ENCODE assay signal across 26 mouse cellular contexts in the genomic region with DNA sequence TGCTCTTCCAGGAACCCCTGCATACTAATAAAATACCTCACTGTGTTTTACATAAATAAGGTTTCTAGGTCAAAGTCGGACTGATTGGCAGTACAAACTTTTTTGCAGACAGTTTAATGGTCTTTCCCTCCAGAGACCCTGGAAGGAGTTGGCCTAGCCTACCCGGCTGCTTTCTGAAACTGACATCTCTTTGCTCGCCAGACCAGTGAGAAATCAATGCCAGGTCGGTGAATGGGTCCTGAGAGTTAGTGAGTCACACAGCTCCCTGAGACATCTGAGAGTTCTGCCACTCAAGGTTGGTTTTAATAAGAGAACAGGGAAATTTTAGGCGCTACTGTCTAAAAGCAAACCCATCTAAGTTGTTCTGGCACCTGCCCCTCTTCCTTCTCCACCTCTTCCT. TPM values are rescaled to one million over a fixed set of nuclear protein-coding genes. Genes with fewer than 3 reads are reported as not detected.
DNase-seq lines count a peak whose midpoint lies in the region; ATAC-seq and TF ChIP-seq lines count a peak whose summit lies in the region.
"Had no signal": no experiment of that assay in that cellular context is flagged by ENCODE, and none has a peak within 500 bp of the region (broad histone marks: within the 10 kb centered on the region; RNA-seq: fewer than 3 reads in every experiment).

No protein-coding gene starts in this region.

- peak overlapping the region; percentile 50; the same call in 1 of the 2 replicates for H3K27ac ChIP-seq in intestine, embryonic 16.5 days (ENCODE audit: low read length)
- H3K27ac ChIP-seq: embryonic facial prominence, embryonic 10.5 days; embryonic facial prominence, embryonic 15.5 days; hindbrain, embryonic 13.5 days; limb, embryonic 12.5 days; liver, embryonic 15.5 days; lung, embryonic 15.5 days; midbrain, embryonic 13.5 days; neural tube, embryonic 13.5 days had no signal

- no peaks in the 10 kb centered on the region for H3K9me3 ChIP-seq in E14TG2a.4 (ENCODE audit: low read length)
- H3K9me3 ChIP-seq in intestine, embryonic 16.5 days (ENCODE audit: control insufficient read depth, low read length): no peaks in the 10 kb centered on the region
- H3K9me3 ChIP-seq: embryonic facial prominence, embryonic 10.5 days; embryonic facial prominence, embryonic 15.5 days; hindbrain, embryonic 13.5 days; limb, embryonic 12.5 days; liver, embryonic 15.5 days; lung, embryonic 15.5 days; midbrain, embryonic 13.5 days; neural tube, embryonic 13.5 days had no signal

- no peaks in the 10 kb centered on the region for H3K36me3 ChIP-seq in E14TG2a.4 (ENCODE audit: insufficient read depth, low read length)
- H3K36me3 ChIP-seq in intestine, embryonic 16.5 days (ENCODE audit: control insufficient read depth, insufficient read depth, low read length): no peaks in the 10 kb centered on the region
- H3K36me3 ChIP-seq: embryonic facial prominence, embryonic 10.5 days; embryonic facial prominence, embryonic 15.5 days; hindbrain, embryonic 13.5 days; limb, embryonic 12.5 days; liver, embryonic 15.5 days; lung, embryonic 15.5 days; midbrain, embryonic 13.5 days; neural tube, embryonic 13.5 days had no signal

- no peaks in the 10 kb centered on the region for H3K27me3 ChIP-seq in E14TG2a.4 (ENCODE audit: insufficient read depth, low read length)
- no peaks in the 10 kb centered on the region for H3K27me3 ChIP-seq in intestine, embryonic 16.5 days (replicated peaks; ENCODE audit: control insufficient read depth, insufficient read depth, low read length)
- H3K27me3 ChIP-seq: embryonic facial prominence, embryonic 15.5 days; hindbrain, embryonic 13.5 days; limb, embryonic 12.5 days; liver, embryonic 15.5 days; lung, embryonic 15.5 days; midbrain, embryonic 13.5 days; neural tube, embryonic 13.5 days had no signal

- H3K4me2 ChIP-seq in intestine, embryonic 16.5 days (ENCODE audit: low read depth, low read length): no peak overlapping the region
- H3K4me2 ChIP-seq: embryonic facial prominence, embryonic 15.5 days; heart, embryonic 11.5 days; hindbrain, embryonic 13.5 days; limb, embryonic 12.5 days; liver, embryonic 15.5 days; lung, embryonic 15.5 days; midbrain, embryonic 13.5 days; neural tube, embryonic 13.5 days had no signal

- peak; percentile 43 for DNase-seq in adrenal gland, adult 2 months
- DNase-seq in adrenal gland, adult 18-20 months (ENCODE audit: low spot score in 2 of 2): no peak
- peak; percentile 30 for DNase-seq in adrenal gland, postnatal 10 days
- no peak for DNase-seq in right cerebral cortex, adult 2 months (ENCODE audit: low spot score in 2 of 2)
- DNase-seq in layer of hippocampus, postnatal 14 days (ENCODE audit: low spot score in 2 of 2): no peak
- DNase-seq in T-cell, adult 2 months (ENCODE audit: low spot score): no peak
- DNase-seq: cerebellum, adult 2 months; cerebellum, postnatal 25 days; gastrocnemius, postnatal 25 days; heart, adult 18-20 months; heart, postnatal 4 days; kidney, adult 2 months; kidney, postnatal 10 days; thymus, postnatal 14 days had no signal

- ATAC-seq in intestine, embryonic 16.5 days: no peak
- ATAC-seq: forebrain, embryonic 14.5 days; midbrain, embryonic 13.5 days had no signal

- WGBS in intestine, embryonic 16.5 days: 62% methylated on average over 5 of the region's 5 CpGs

- H3K4me1 ChIP-seq in E14TG2a.4 (replicated peaks; ENCODE audit: low read depth, low read length): peaks cover 71% of the 10 kb centered on the region
- H3K4me1 ChIP-seq in intestine, embryonic 16.5 days (ENCODE audit: control insufficient read depth, insufficient read depth, low read length): no peaks in the 10 kb centered on the region
- H3K4me1 ChIP-seq: embryonic facial prominence, embryonic 15.5 days; hindbrain, embryonic 13.5 days; lung, embryonic 15.5 days; midbrain, embryonic 13.5 days; neural tube, embryonic 13.5 days had no signal

- H3K4me3 ChIP-seq in E14TG2a.4 (replicated peaks; ENCODE audit: low read length): 0 out of 2 replicates have a peak overlapping the region, but pooled peaks have one; percentile 32
- H3K4me3 ChIP-seq in intestine, embryonic 16.5 days (ENCODE audit: low read length): no peak overlapping the region
- H3K4me3 ChIP-seq: embryonic facial prominence, embryonic 10.5 days; embryonic facial prominence, embryonic 15.5 days; hindbrain, embryonic 13.5 days; limb, embryonic 12.5 days; liver, embryonic 15.5 days; lung, embryonic 15.5 days; midbrain, embryonic 13.5 days; neural tube, embryonic 13.5 days had no signal

- TF ChIP-seq CTCF in E14TG2a.4 (conservative IDR thresholded peaks at IDR 0.05; ENCODE audit: low read length): no peak

- H3K9ac ChIP-seq in intestine, embryonic 16.5 days (ENCODE audit: low read depth, low read length): no peak overlapping the region
- H3K9ac ChIP-seq: embryonic facial prominence, embryonic 15.5 days; hindbrain, embryonic 13.5 days; liver, embryonic 15.5 days; lung, embryonic 15.5 days; midbrain, embryonic 13.5 days; neural tube, embryonic 13.5 days had no signal

RNA-seq across cellular contexts. Expression of a gene that starts 49.1 kb away (rescaled TPM):
- total RNA-seq in adrenal gland, adult 2 months (2021): 10 to 100 TPM; 31.1 to 40.9 TPM
- 25.1 and 27.4 TPM in 2 replicates for polyA plus RNA-seq in adrenal gland, adult 2 months (2012; rRNA removed)
- 10 to 100 TPM; 37.0 to 56.3 TPM for total RNA-seq in adrenal gland, adult 18-20 months (2021)
- 10 to 100 TPM; 17.6 to 29.1 TPM for total RNA-seq in adrenal gland, postnatal 10 days (2021)
- 16.0 and 16.8 TPM in 2 replicates for polyA plus RNA-seq in intestine, embryonic 16.5 days (2015; fragmentation: Nextera tagmentation; extraction: Ambion mirVana)
- 1 to 10 TPM; 1.1 to 1.7 TPM for total RNA-seq in layer of hippocampus, postnatal 14 days (2021)

Comparison
In these comparisons a context has a peak if more than half of its experiments do, and no peak if none do; other contexts are left out.
1. DNase-seq: peak in adrenal gland, adult 2 months (single experiment) and adrenal gland, postnatal 10 days (single experiment); none in adrenal gland, adult 18-20 months (0 of 2), right cerebral cortex, adult 2 months (0 of 2), layer of hippocampus, postnatal 14 days (0 of 2) and T-cell, adult 2 months (single experiment).
2. RNA of a gene that starts 49.1 kb away (total RNA-seq): 37.0 to 56.3 TPM in adrenal gland, adult 18-20 months, 31.1 to 40.9 TPM in adrenal gland, adult 2 months and 17.6 to 29.1 TPM in adrenal gland, postnatal 10 days; 1.1 to 1.7 TPM in layer of hippocampus, postnatal 14 days; every median in the first group is over 4 times any median in the second.